Mouse (Mus musculus) hindbrain, postnatal 0 days (tissue): ENCODE results near the gene Pde9a. TPM values are rescaled to one million over a fixed set of nuclear protein-coding genes. Genes with fewer than 3 reads are reported as not detected.

Experiments used
- ATAC-seq: fragments of 200-750 bp; cut with Nextera tagmentation; 2 replicates; pipeline ENCODE4 v1.8.0; 2017; ENCODE audit warnings: mild to moderate bottlenecking, moderate TSS enrichment, moderate library complexity
- DNase-seq: peaks from one replicate; pipeline ENCODE4 v3.0.0-alpha.2; 2015; ENCODE audit warnings: low spot score
- H3K27ac ChIP-seq: fragments of 300-500 bp; sonication (generic); 2 replicates; pipeline ENCODE4 v1.5.1; 2014; ENCODE audit warnings: mild to moderate bottlenecking
- H3K27me3 ChIP-seq: fragments of 300-500 bp; sonication (generic); 2 replicates; pipeline ENCODE4 v1.6.1; 2014; ENCODE audit warnings: low read length, mixed read lengths; ENCODE audit not compliant: insufficient read depth
- H3K36me3 ChIP-seq: fragments of 300-500 bp; sonication (generic); 2 replicates; pipeline ENCODE4 v1.6.1; 2014; ENCODE audit warnings: low read length, mixed read lengths; ENCODE audit not compliant: insufficient read depth
- H3K4me1 ChIP-seq: fragments of 300-500 bp; sonication (generic); 2 replicates; pipeline ENCODE4 v1.6.1; 2014; ENCODE audit warnings: antibody characterized with exemption, low read length, mixed read lengths; ENCODE audit not compliant: insufficient read depth
- H3K4me2 ChIP-seq: fragments of 300-500 bp; sonication (generic); 2 replicates; pipeline ENCODE4 v1.6.1; 2014; ENCODE audit warnings: low read depth, mild to moderate bottlenecking, low read length, moderate library complexity, mixed read lengths
- H3K4me3 ChIP-seq: fragments of 300-500 bp; sonication (generic); 2 replicates; pipeline ENCODE4 v1.5.1; 2014; ENCODE audit warnings: low read length
- H3K9ac ChIP-seq: fragments of 300-500 bp; sonication (generic); replicated peaks from 2 replicates; pipeline ENCODE4 v1.6.1; 2014; ENCODE audit warnings: mild to moderate bottlenecking, low read length, moderate library complexity, mixed read lengths
- H3K9me3 ChIP-seq: fragments of 300-500 bp; sonication (generic); 2 replicates; pipeline ENCODE4 v1.6.1; 2016; ENCODE audit warnings: low read length, mixed read lengths
- CTCF ChIP-seq: IDR thresholded peaks from 2 replicates; pipeline ENCODE4 v1.5.1; 2016; ENCODE audit warnings: antibody characterized with exemption, control low read depth, low read depth
- WGBS: fragments of 180-500 bp; shearing (Covaris S2); extraction: QIAGEN DNeasy Blood & Tissue Kit; methylation state at CpG from one replicate; pipeline ENCODE4 v1.1.7; 2014; 5-methylcytosine and 5-hydroxymethylcytosine counted together
- polyA plus RNA-seq: library from polyadenylated mRNA; unstranded; fragments of >200 nt; fragmentation: Nextera tagmentation; extraction: Ambion mirVana; gene quantifications from 2 replicates; pipeline ENCODE4 v1.2.1, GENCODE M21; 2015
- total RNA-seq: library from RNA; depleted of rRNA; stranded (reverse); fragments of >200 nt; gene quantifications from 2 replicates; pipeline ENCODE4 v1.2.3, GENCODE M21; 2014

Pde9a gene
- total and polyA plus RNA-seq, 2 experiments from 2014 or later: 35.2 to 39.8 TPM

DNA sequence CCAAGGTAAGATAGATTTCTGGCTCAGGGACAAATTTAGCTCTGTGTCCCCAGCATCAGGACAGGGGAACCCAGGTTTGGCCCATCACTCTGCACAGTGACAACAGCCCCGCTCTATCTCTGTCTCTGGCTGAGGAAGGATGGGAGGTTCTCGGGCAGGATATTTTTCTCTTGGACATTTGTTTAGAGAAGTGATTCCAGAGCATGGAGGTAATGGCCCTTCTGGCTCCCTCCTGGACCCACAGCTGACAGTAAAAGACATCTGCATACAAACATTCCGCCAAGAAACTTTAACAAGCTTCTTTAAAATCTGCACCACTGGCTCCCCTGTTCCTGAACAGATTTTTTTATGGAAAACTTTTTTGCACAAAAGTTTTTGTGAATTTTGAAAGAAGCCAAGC is 67.5 kb downstream of the Pde9a start:
- peaks cover 16% of the 10 kb centered on the region; the same call in 1 of the 2 replicates for H3K4me1 ChIP-seq
- DNase-seq: no peak
- WGBS: 82% methylated on average over 3 of the region's 3 CpGs

DNA sequence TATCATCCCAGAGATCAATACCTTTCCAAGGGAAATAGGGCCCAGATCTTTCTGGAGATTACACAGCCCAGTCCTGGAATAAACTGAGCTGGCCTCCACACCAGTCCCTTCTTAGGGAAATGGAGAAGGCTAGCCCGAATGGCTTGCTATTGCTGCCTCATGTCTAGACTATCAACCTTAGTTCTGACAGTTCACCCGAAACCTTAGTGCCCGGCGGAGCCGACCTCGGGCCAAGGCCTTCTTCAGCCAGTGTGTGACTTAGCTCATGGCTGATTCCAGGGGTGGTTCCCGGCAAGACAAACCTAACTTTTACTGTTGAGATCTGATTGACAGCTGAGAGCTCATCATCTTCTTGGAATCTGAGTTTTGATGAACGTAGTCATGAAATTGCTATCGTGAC is 68.0 kb downstream of the Pde9a start:
- TF ChIP-seq CTCF: no peak
- H3K9me3 ChIP-seq: no peaks in the 10 kb centered on the region
- no peak overlapping the region for H3K4me3 ChIP-seq
- WGBS: 85% methylated on average over 9 of the region's 9 CpGs
- DNase-seq (no peak), ATAC-seq (no peak)
- no peaks in the 10 kb centered on the region for H3K27me3 ChIP-seq
- H3K9ac ChIP-seq: no peak overlapping the region
- peaks cover 16% of the 10 kb centered on the region; the same call in 1 of the 2 replicates for H3K4me1 ChIP-seq
- H3K4me2 ChIP-seq: no peak overlapping the region
- no peak overlapping the region for H3K27ac ChIP-seq
- peaks cover 5% of the 10 kb centered on the region; the same call in 1 of the 2 replicates for H3K36me3 ChIP-seq

More for the DNA sequence above, 67.5 kb downstream of the Pde9a start:
- Histone ChIP-seq H3K27me3 (no peaks in the 10 kb centered on the region), H3K4me3 (no peak overlapping the region), H3K9ac (no peak overlapping the region), H3K27ac (no peak overlapping the region), H3K36me3 (peaks cover 5% of the 10 kb centered on the region; the same call in 1 of the 2 replicates), H3K9me3 (no peaks in the 10 kb centered on the region), H3K4me2 (no peak overlapping the region)
- no peak for ATAC-seq
- no peak for TF ChIP-seq CTCF

DNA sequence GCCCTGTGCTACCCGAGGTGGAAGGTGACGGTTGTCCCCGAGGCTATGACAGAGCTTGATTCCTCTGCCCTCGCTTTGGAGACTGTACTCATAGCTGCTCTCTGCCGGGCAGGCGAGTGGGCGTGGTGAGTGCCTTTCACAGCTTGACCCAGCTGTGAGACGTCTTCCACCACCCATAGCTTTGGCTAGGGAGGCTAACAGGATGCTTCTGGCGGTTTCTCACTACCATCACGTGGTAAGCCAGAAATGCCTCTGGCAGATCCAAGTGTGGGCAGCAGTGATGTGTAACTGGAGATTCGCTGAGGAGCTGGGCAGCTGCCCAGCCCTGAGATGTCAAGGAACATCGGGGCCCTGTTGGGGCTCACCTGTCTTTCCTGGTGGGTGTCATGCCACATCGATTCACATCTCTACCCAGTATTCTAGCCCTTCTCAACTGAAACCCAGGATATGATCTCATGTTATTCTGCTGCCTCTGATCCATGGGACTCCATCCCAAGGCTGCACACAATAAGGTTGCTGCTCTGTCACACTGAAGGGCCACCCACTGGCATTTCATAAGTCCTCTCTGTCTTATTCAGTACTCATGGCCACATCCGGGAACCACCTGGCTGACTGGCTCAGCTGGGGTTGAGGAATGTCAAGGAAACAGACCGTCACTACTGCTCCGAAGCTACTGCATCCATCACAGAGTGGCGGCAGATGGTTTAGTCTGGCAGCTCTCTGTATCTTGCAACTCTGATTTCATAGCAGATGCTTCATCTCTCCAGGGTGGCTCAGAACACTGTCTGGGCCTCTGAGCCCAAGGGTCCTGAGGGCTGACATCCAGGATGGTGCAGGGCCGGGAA is 70.9 kb downstream of the Pde9a start:
- H3K27ac ChIP-seq: peak overlapping the region; percentile 37; the same call in 1 of the 2 replicates
- no peak overlapping the region for H3K4me3 ChIP-seq
- no peaks in the 10 kb centered on the region for H3K27me3 ChIP-seq
- 0 out of 2 replicates have a peak, but pooled peaks cover 3% of the 10 kb centered on the region for H3K4me1 ChIP-seq
- no peak overlapping the region for H3K9ac ChIP-seq
- H3K9me3 ChIP-seq: no peaks in the 10 kb centered on the region
- H3K36me3 ChIP-seq: peaks cover 13% of the 10 kb centered on the region; the same call in 1 of the 2 replicates
- peak; percentile 48 for ATAC-seq
- no peak for TF ChIP-seq CTCF
- peak; percentile 67 for DNase-seq
- H3K4me2 ChIP-seq: no peak overlapping the region
- 63% methylated on average over 18 of the region's 18 CpGs for WGBS

DNA sequence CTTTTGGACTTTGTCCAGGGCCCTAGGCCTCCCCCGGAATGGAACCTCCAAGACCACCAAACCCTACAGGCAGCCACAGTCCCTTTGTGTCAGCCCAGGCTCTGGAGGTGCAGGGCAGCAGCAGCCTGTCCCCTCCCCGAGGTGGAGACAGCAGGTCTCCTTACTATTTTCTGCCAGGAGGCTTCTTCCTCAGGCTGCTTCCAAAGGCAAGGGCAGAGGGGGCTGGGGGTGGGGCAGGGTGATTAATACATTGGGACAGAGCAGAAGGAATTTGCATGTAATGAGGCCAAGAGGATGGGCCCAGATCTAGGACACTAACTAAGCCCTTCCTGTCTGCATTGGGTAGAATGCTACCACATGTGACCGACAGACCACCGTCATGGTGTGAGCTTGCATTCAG is 74.4 kb downstream of the Pde9a start:
- no peak overlapping the region for H3K4me2 ChIP-seq
- DNase-seq: no peak
- WGBS: 57% methylated on average over 4 of the region's 4 CpGs

DNA sequence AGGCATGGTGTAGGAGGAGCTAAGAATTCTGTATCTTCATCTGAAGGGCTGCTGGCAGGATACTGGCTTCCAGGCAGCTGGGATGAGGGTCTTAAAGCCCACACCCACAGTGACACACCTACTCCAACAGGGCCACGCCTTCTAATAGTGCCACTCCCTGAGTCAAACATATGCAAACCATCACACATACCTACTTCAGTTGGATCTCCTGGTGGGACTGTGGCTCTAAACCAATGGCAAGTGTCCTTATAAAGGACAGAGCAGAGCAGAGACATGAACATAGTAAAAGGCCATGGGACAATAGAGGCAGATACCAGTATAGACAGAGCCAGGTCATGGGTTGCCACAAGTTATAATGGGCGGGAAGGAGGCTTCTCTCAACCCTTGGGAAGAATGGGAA is 76.5 kb downstream of the Pde9a start:
- no peak for TF ChIP-seq CTCF
- Histone ChIP-seq H3K9me3 (no peaks in the 10 kb centered on the region), H3K27me3 (no peaks in the 10 kb centered on the region), H3K4me2 (no peak overlapping the region), H3K9ac (no peak overlapping the region), H3K4me3 (no peak overlapping the region), H3K36me3 (peaks cover 35% of the 10 kb centered on the region), H3K4me1 (no peaks in the 10 kb centered on the region), H3K27ac (no peak overlapping the region)
- DNase-seq: no peak
- WGBS: 83% methylated on average over 2 of the region's 2 CpGs
- ATAC-seq: no peak

More for the DNA sequence above, 74.4 kb downstream of the Pde9a start:
- H3K9me3 ChIP-seq: no peaks in the 10 kb centered on the region
- no peak overlapping the region for H3K4me3 ChIP-seq
- 0 out of 2 replicates have a peak, but pooled peaks cover 3% of the 10 kb centered on the region for H3K4me1 ChIP-seq
- peaks cover 18% of the 10 kb centered on the region; the same call in 1 of the 2 replicates for H3K36me3 ChIP-seq
- no peak overlapping the region for H3K9ac ChIP-seq
- TF ChIP-seq CTCF: no peak
- no peaks in the 10 kb centered on the region for H3K27me3 ChIP-seq
- no peak overlapping the region for H3K27ac ChIP-seq
- no peak for ATAC-seq

DNA sequence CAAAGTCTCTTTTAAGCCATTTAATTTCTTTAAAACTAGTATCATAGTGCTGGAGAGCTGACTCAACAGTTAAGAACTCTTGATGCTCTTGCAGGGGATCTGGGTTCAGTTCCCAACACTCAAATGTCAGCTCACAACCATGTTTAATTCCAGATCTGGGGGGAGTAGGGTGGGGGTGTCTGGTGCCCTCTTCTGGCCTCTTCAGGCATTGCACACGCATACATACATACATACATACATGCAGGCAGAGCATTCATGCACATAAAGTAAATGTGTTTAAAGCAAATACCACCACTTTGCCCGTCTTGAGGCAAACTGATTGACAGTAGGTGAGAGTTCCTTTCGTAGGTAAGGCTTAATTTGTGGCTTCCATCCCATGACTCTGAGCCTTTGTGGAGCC is 80.8 kb downstream of the Pde9a start:
- H3K4me2 ChIP-seq: no peak overlapping the region
- H3K27ac ChIP-seq: no peak overlapping the region
- H3K4me1 ChIP-seq: no peaks in the 10 kb centered on the region
- peaks cover 38% of the 10 kb centered on the region for H3K36me3 ChIP-seq
- peak; percentile 57 for TF ChIP-seq CTCF
- ATAC-seq (no peak), DNase-seq (no peak)
- no peak overlapping the region for H3K9ac ChIP-seq
- H3K9me3 ChIP-seq: no peaks in the 10 kb centered on the region
- WGBS: 88% methylated on average over 3 of the region's 3 CpGs
- no peak overlapping the region for H3K4me3 ChIP-seq
- H3K27me3 ChIP-seq: no peaks in the 10 kb centered on the region

DNA sequence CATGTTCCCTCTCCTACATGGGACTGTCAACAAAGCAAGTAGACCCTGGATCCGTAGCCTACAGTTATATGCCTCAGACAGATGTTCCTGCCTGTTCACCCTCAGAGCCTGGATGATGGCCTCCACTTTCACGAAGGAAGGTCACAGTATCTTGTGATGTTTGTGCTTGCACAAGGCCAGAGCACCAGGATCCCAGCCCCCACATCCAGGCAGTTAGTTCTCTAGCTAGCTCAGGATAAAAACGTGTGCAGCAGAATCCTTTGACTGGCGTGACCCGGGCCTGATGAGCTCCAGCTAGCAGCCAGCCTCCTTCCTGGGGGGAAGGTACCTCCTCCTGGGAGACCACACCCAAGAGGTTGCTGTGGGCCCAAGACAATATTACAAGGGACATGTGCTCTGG is 82.5 kb downstream of the Pde9a start:
- WGBS: 77% methylated on average over 5 of the region's 5 CpGs
- ATAC-seq (no peak), DNase-seq (no peak)
- Histone ChIP-seq H3K4me2 (no peak overlapping the region), H3K36me3 (peaks cover 34% of the 10 kb centered on the region), H3K9me3 (no peaks in the 10 kb centered on the region), H3K27ac (no peak overlapping the region), H3K4me1 (no peaks in the 10 kb centered on the region), H3K4me3 (no peak overlapping the region), H3K9ac (no peak overlapping the region), H3K27me3 (no peaks in the 10 kb centered on the region)
- TF ChIP-seq CTCF: no peak
